Mouse (Mus musculus) lung, adult 2 months (tissue): ENCODE measurements around the gene Lrrc10b.

ENCODE experiments used
- CTCF ChIP-seq: fragments of 200-500 bp; IDR thresholded peaks from 2 replicates; pipeline ENCODE4 v1.5.1; 2011; ENCODE audit warnings: mild to moderate bottlenecking, low read length, control low read depth; ENCODE audit not compliant: insufficient read depth
- POLR2A ChIP-seq: fragments of 200-500 bp; IDR thresholded peaks from 2 replicates; pipeline ENCODE4 v1.6.1; 2011; ENCODE audit warnings: low read depth, mild to moderate bottlenecking, control low read depth, low read length, borderline replicate concordance; ENCODE audit errors: extremely low read depth

DNA sequence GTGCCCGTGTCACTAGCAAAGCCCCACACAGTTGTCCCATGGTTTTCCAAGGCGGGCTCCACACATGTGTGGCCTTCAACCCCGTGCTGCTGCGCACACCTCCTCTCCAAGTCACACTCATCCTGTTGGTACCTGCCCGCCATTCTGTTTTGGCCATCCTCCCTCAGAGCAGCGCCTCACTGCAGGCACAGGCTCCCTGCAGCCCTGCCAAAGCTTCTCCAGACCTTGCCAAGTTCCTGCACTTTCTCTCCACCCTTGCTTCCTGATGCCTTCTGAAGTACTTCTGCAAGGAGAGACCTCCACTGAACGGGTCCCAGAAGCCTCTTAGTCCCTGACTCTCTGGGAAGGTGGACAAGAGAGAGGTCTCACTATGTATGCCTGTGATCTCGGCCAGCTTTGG lies 27.9 kb downstream of the Lrrc10b start:
- TF ChIP-seq CTCF, result no peak
- TF ChIP-seq POLR2A, result no peak
